Comparison of ENCODE assay signal across 9 mouse cellular contexts in genomic region chr3:102701902-102702544, GRCm38 (mm10). TPM values are rescaled to one million over a fixed set of nuclear protein-coding genes. Genes with fewer than 3 reads are reported as not detected.
DNase-seq lines count a peak whose midpoint lies in the region; ATAC-seq and TF ChIP-seq lines count a peak whose summit lies in the region.
"Had no signal": no experiment of that assay in that cellular context is flagged by ENCODE, and none has a peak within 500 bp of the region (broad histone marks: within the 10 kb centered on the region; RNA-seq: fewer than 3 reads in every experiment).

No protein-coding gene starts in this region.

- H3K27me3 ChIP-seq in kidney, embryonic 16.5 days (ENCODE audit: insufficient read depth, low read length), result no peaks in the 10 kb centered on the region
- no peaks in the 10 kb centered on the region for H3K27me3 ChIP-seq in heart, postnatal 0 days (ENCODE audit: control insufficient read depth, insufficient read depth, low read length)
- H3K27me3 ChIP-seq: embryonic facial prominence, embryonic 15.5 days had no signal

- H3K4me2 ChIP-seq in kidney, embryonic 16.5 days (replicated peaks; ENCODE audit: low read depth, low read length), result no peak overlapping the region
- H3K4me2 ChIP-seq in heart, postnatal 0 days (ENCODE audit: low read depth, low read length), result no peak overlapping the region
- H3K4me2 ChIP-seq: embryonic facial prominence, embryonic 15.5 days had no signal

- H3K4me1 ChIP-seq in kidney, embryonic 16.5 days (ENCODE audit: insufficient read depth, low read length), result 0 out of 2 replicates have a peak, but pooled peaks cover 2% of the 10 kb centered on the region
- H3K4me1 ChIP-seq in heart, postnatal 0 days (ENCODE audit: control insufficient read depth, insufficient read depth), result no peaks in the 10 kb centered on the region

- intact Hi-C loops in left cerebral cortex, postnatal 25 days (cut with DNase I), result no loop called here

- DNase-seq in kidney, adult 11 months, result peak; percentile 15
- DNase-seq in NIH3T3 (ENCODE audit: low read depth), result peak; percentile 69
- peak; percentile 24 to 32 for DNase-seq in cerebellum, postnatal 36 days
- peak; percentile 49 for DNase-seq in heart, postnatal 0 days (ENCODE audit: low spot score)
- DNase-seq in left cerebral cortex, postnatal 25 days (ENCODE audit: low spot score in 2 of 2), result peak; percentile 48 to 52
- DNase-seq in natural killer cell, adult 2 months (ENCODE audit: low spot score in 2 of 2), result peak; percentile 52 to 73
- DNase-seq in thymus, postnatal 0 days (ENCODE audit: low spot score), result peak; percentile 91

- H3K9me3 ChIP-seq in kidney, embryonic 16.5 days (ENCODE audit: low read length), result no peaks in the 10 kb centered on the region
- H3K9me3 ChIP-seq in heart, postnatal 0 days (replicated peaks; ENCODE audit: control insufficient read depth, low read length), result no peaks in the 10 kb centered on the region
- H3K9me3 ChIP-seq: embryonic facial prominence, embryonic 15.5 days had no signal

- no peak for TF ChIP-seq EP300 in heart, postnatal 0 days (IDR thresholded peaks at IDR 0.05; ENCODE audit: low read depth)

- no peak for ATAC-seq in kidney, embryonic 16.5 days (ENCODE audit: low FRiP score, low TSS enrichment)
- peak; percentile 51 for ATAC-seq in heart, postnatal 0 days (ENCODE audit: insufficient read depth, low read depth)

- 48% methylated on average over 7 of the region's 7 CpGs for WGBS in kidney, embryonic 16.5 days
- WGBS in heart, postnatal 0 days, result 38% methylated on average over 7 of the region's 7 CpGs

- H3K9ac ChIP-seq in kidney, embryonic 16.5 days (replicated peaks; ENCODE audit: low read length), result no peak overlapping the region
- H3K9ac ChIP-seq in heart, postnatal 0 days (replicated peaks; ENCODE audit: low read depth, low read length), result no peak overlapping the region
- H3K9ac ChIP-seq: embryonic facial prominence, embryonic 15.5 days had no signal

- H3K36me3 ChIP-seq in kidney, embryonic 16.5 days (ENCODE audit: insufficient read depth, low read length), result no peaks in the 10 kb centered on the region
- H3K36me3 ChIP-seq in heart, postnatal 0 days (replicated peaks; ENCODE audit: control insufficient read depth, insufficient read depth, low read length), result no peaks in the 10 kb centered on the region
- H3K36me3 ChIP-seq: embryonic facial prominence, embryonic 15.5 days had no signal

- no peak overlapping the region for H3K4me3 ChIP-seq in kidney, embryonic 16.5 days (ENCODE audit: low read length)
- no peak overlapping the region for H3K4me3 ChIP-seq in heart, postnatal 0 days (ENCODE audit: low read depth, low read length)
- H3K4me3 ChIP-seq: embryonic facial prominence, embryonic 15.5 days had no signal

- no peak overlapping the region for H3K27ac ChIP-seq in kidney, embryonic 16.5 days (ENCODE audit: low read length)
- no peak overlapping the region for H3K27ac ChIP-seq in heart, postnatal 0 days (ENCODE audit: low read depth)
- H3K27ac ChIP-seq: embryonic facial prominence, embryonic 15.5 days had no signal

- TF ChIP-seq CTCF in heart, postnatal 0 days (IDR thresholded peaks at IDR 0.05; ENCODE audit: low read depth), result peak; percentile 56

RNA-seq across cellular contexts. Expression of gene Tspan2, which starts 32.3 kb away (rescaled TPM):
- 8.4 and 10.6 TPM in 2 replicates for polyA plus RNA-seq in kidney, embryonic 16.5 days (2015; fragmentation: Nextera tagmentation; extraction: Ambion mirVana)
- 16.9 and 90.1 TPM in 2 replicates for total RNA-seq in heart, postnatal 0 days (2014; rRNA removed; ENCODE audit: low replicate concordance)
- 13.2 and 17.1 TPM in 2 replicates for polyA plus RNA-seq in heart, postnatal 0 days (2015; fragmentation: Nextera tagmentation; extraction: Ambion mirVana)
- total RNA-seq in left cerebral cortex, postnatal 25 days (2021), result 100 to 1,000 TPM in 1 of 2 experiments, 10 to 100 TPM in 1; 89.2 to 105 TPM
- 11.3 and 12.4 TPM in 2 replicates for polyA plus RNA-seq in thymus, postnatal 0 days (2015; fragmentation: Nextera tagmentation; extraction: Ambion mirVana)

Comparison
In these comparisons a context has a peak if more than half of its experiments do, and no peak if none do; other contexts are left out.
1. DNase-seq: peak in every context shown above with its lines; median percentile 91 in thymus, postnatal 0 days; 69 in NIH3T3; 62 in natural killer cell, adult 2 months; 50 in left cerebral cortex, postnatal 25 days; 49 in heart, postnatal 0 days; 28 in cerebellum, postnatal 36 days; 15 in kidney, adult 11 months.